Mouse (Mus musculus): ENCODE results near the gene Gm15557.

- TF ChIP-seq CTCF (IDR thresholded peaks at IDR 0.05; ENCODE audit: borderline replicate concordance, insufficient read depth, low read depth, low read length) (no peak), POLR2A (IDR thresholded peaks at IDR 0.05; ENCODE audit: borderline replicate concordance, insufficient read depth, low read length) (no peak)
These were observed 4.2 kb downstream of the Gm15557 start for GRCm38 (mm10) chr2:155944685-155945084.

Data from cerebellum, adult 2 months (tissue).